Mouse (Mus musculus) brain, embryonic 14.5 days (tissue): Measurements from ENCODE around the gene Spats2.
A peak's percentile ranks its signal among the peaks of the same experiment; 100 is the strongest.

Experiments
- CTCF ChIP-seq: fragments of 200-500 bp; IDR thresholded peaks from 2 replicates; pipeline ENCODE4 v1.5.1; 2012; ENCODE audit warnings: inconsistent platforms, mild to moderate bottlenecking, moderate library complexity, borderline replicate concordance; ENCODE audit not compliant: insufficient read depth, insufficient read length; ENCODE audit errors: extremely low read depth
- POLR2A ChIP-seq: fragments of 200-500 bp; IDR thresholded peaks from 2 replicates; pipeline ENCODE4 v1.6.1; 2012; ENCODE audit warnings: mild to moderate bottlenecking, inconsistent platforms, borderline replicate concordance; ENCODE audit not compliant: poor library complexity, insufficient read depth, insufficient read length, severe bottlenecking; ENCODE audit errors: extremely low read depth

GRCm38 (mm10) chr15:99083258-99083657 is 42.5 kb upstream of the Spats2 start:
- TF ChIP-seq CTCF (peak; percentile 69), POLR2A (no peak)
